Mouse (Mus musculus) midbrain, embryonic 16.5 days (tissue): ENCODE data around the gene Gm20388. TPM values are rescaled to one million over a fixed set of nuclear protein-coding genes. Genes with fewer than 3 reads are reported as not detected.
"Not testable (repeated sequence)": the region's sequence is repeated elsewhere in the genome, so short reads cannot be mapped to it uniquely, and the experiment has no call there.

ENCODE experiments used
- ATAC-seq: fragments of 200-750 bp; cut with Nextera tagmentation; 2 replicates; pipeline ENCODE4 v1.8.0; 2017; ENCODE audit warnings: moderate TSS enrichment
- H3K27ac ChIP-seq: fragments of 300-500 bp; sonication (generic); 2 replicates; pipeline ENCODE4 v1.5.1; 2014; ENCODE audit warnings: mild to moderate bottlenecking, low read length, mixed read lengths
- H3K27me3 ChIP-seq: fragments of 300-500 bp; sonication (generic); 2 replicates; pipeline ENCODE4 v1.6.1; 2014; ENCODE audit warnings: low read depth, low read length, mixed read lengths; ENCODE audit not compliant: control insufficient read depth, insufficient read depth
- H3K36me3 ChIP-seq: fragments of 300-500 bp; sonication (generic); 2 replicates; pipeline ENCODE4 v1.6.1; 2014; ENCODE audit warnings: mild to moderate bottlenecking, low read length, moderate library complexity, mixed read lengths; ENCODE audit not compliant: control insufficient read depth, insufficient read depth
- H3K4me1 ChIP-seq: fragments of 300-500 bp; sonication (generic); 2 replicates; pipeline ENCODE4 v1.6.1; 2014; ENCODE audit warnings: mild to moderate bottlenecking, low read length, mixed read lengths; ENCODE audit not compliant: control insufficient read depth, insufficient read depth
- H3K4me2 ChIP-seq: fragments of 300-500 bp; sonication (generic); 2 replicates; pipeline ENCODE4 v1.6.1; 2014; ENCODE audit warnings: mild to moderate bottlenecking, low read length, mixed read lengths
- H3K4me3 ChIP-seq: fragments of 300-500 bp; sonication (generic); 2 replicates; pipeline ENCODE4 v1.5.1; 2014; ENCODE audit warnings: low read depth, mild to moderate bottlenecking, low read length, moderate library complexity, mixed read lengths
- H3K9ac ChIP-seq: fragments of 300-500 bp; sonication (generic); 2 replicates; pipeline ENCODE4 v1.6.1; 2014; ENCODE audit warnings: low read depth, low read length, mixed read lengths
- H3K9me3 ChIP-seq: fragments of 300-500 bp; sonication (generic); replicated peaks from 2 replicates; pipeline ENCODE4 v1.6.1; 2014; ENCODE audit warnings: mild to moderate bottlenecking, low read length, mixed read lengths; ENCODE audit not compliant: control insufficient read depth, poor library complexity, severe bottlenecking
- WGBS: fragments of 180-500 bp; shearing (Covaris S2); extraction: QIAGEN DNeasy Blood & Tissue Kit; methylation state at CpG from one replicate; pipeline ENCODE4 v1.1.7; 2014; 5-methylcytosine and 5-hydroxymethylcytosine counted together
- polyA plus RNA-seq: library from polyadenylated mRNA; unstranded; fragments of >200 nt; fragmentation: Nextera tagmentation; extraction: Ambion mirVana; gene quantifications from 2 replicates; pipeline ENCODE4 v1.2.1, GENCODE M21; 2015

Gm20388 gene
- polyA plus RNA-seq, 1 experiment from 2014 or later, result 7.5 TPM

- Histone ChIP-seq H3K36me3 (no peaks in the 10 kb centered on the region), H3K4me2 (no peak overlapping the region), H3K9ac (no peak overlapping the region), H3K27me3 (no peaks in the 10 kb centered on the region), H3K27ac (no peak overlapping the region), H3K4me1 (peaks cover 19% of the 10 kb centered on the region), H3K9me3 (no peaks in the 10 kb centered on the region), H3K4me3 (no peak overlapping the region)
- 57% methylated on average over 3 of the region's 3 CpGs for WGBS
- ATAC-seq, result no peak
These were observed 416.5 kb downstream of the Gm20388 start for GRCm38 (mm10) chr8:120327131-120327554.

GRCm38 (mm10) chr8:120328361-120329022, 417.9 kb downstream of the Gm20388 start:
- H3K4me2 ChIP-seq, result no peak overlapping the region
- no peaks in the 10 kb centered on the region for H3K36me3 ChIP-seq
- peaks cover 8% of the 10 kb centered on the region for H3K4me1 ChIP-seq
- H3K27me3 ChIP-seq, result no peaks in the 10 kb centered on the region
- H3K4me3 ChIP-seq, result no peak overlapping the region
- H3K27ac ChIP-seq, result no peak overlapping the region
- 93% methylated on average over 13 of the region's 13 CpGs for WGBS
- no peaks in the 10 kb centered on the region for H3K9me3 ChIP-seq
- no peak overlapping the region for H3K9ac ChIP-seq
- ATAC-seq, result no peak

GRCm38 (mm10) chr8:120329030-120329748, 418.5 kb downstream of the Gm20388 start:
- ATAC-seq, result peak; percentile 65
- H3K36me3 ChIP-seq, result no peaks in the 10 kb centered on the region
- H3K27me3 ChIP-seq, result no peaks in the 10 kb centered on the region
- WGBS, result 83% methylated on average over 11 of the region's 11 CpGs
- no peak overlapping the region for H3K4me3 ChIP-seq
- no peaks in the 10 kb centered on the region for H3K9me3 ChIP-seq
- peaks cover 7% of the 10 kb centered on the region for H3K4me1 ChIP-seq
- 0 out of 2 replicates have a peak overlapping the region, but pooled peaks have one; percentile 10 for H3K9ac ChIP-seq
- H3K27ac ChIP-seq, result peak overlapping the region; percentile 37; the same call in 1 of the 2 replicates
- no peak overlapping the region for H3K4me2 ChIP-seq

GRCm38 (mm10) chr8:120331027-120331426, 420.4 kb downstream of the Gm20388 start:
- Histone ChIP-seq H3K27me3 (no peaks in the 10 kb centered on the region), H3K4me3 (no peak overlapping the region), H3K4me1 (peaks cover 24% of the 10 kb centered on the region), H3K9me3 (no peaks in the 10 kb centered on the region), H3K9ac (no peak overlapping the region), H3K36me3 (no peaks in the 10 kb centered on the region), H3K4me2 (no peak overlapping the region), H3K27ac (no peak overlapping the region)
- 86% methylated on average over 7 of the region's 7 CpGs for WGBS
- no peak for ATAC-seq

- Histone ChIP-seq H3K4me1 (peaks cover 30% of the 10 kb centered on the region), H3K27me3 (no peaks in the 10 kb centered on the region), H3K4me2 (no peak overlapping the region), H3K4me3 (no peak overlapping the region), H3K9ac (no peak overlapping the region), H3K27ac (no peak overlapping the region), H3K9me3 (no peaks in the 10 kb centered on the region), H3K36me3 (no peaks in the 10 kb centered on the region)
- WGBS, result 75% methylated on average over 16 of the region's 16 CpGs
- no peak for ATAC-seq
These were observed 422.0 kb downstream of the Gm20388 start for GRCm38 (mm10) chr8:120332379-120333229.

GRCm38 (mm10) chr8:120333681-120334080, 423.0 kb downstream of the Gm20388 start:
- H3K4me3 ChIP-seq, result no peak overlapping the region
- H3K4me1 ChIP-seq, result peaks cover 30% of the 10 kb centered on the region
- ATAC-seq, result no peak
- H3K9me3 ChIP-seq, result no peaks in the 10 kb centered on the region
- H3K36me3 ChIP-seq, result no peaks in the 10 kb centered on the region
- H3K9ac ChIP-seq, result no peak overlapping the region
- no peak overlapping the region for H3K4me2 ChIP-seq
- H3K27me3 ChIP-seq, result no peaks in the 10 kb centered on the region
- H3K27ac ChIP-seq, result no peak overlapping the region
- 86% methylated on average over 4 of the region's 4 CpGs for WGBS

- H3K4me1 ChIP-seq, result peaks cover 26% of the 10 kb centered on the region
- not testable (repeated sequence) for H3K9me3 ChIP-seq, H3K4me2 ChIP-seq, H3K4me3 ChIP-seq, ATAC-seq, H3K27me3 ChIP-seq, H3K36me3 ChIP-seq
- 0 out of 2 replicates have a peak overlapping the region, but pooled peaks have one; percentile 12 for H3K9ac ChIP-seq
- H3K27ac ChIP-seq, result peak overlapping the region; percentile 84
- 48% methylated on average over 3 of the region's 3 CpGs for WGBS
These were observed 423.6 kb downstream of the Gm20388 start for GRCm38 (mm10) chr8:120334261-120334660.

GRCm38 (mm10) chr8:120334878-120335261, 424.2 kb downstream of the Gm20388 start:
- H3K27ac ChIP-seq, result peak overlapping the region; percentile 84
- WGBS, result 8% methylated on average over 5 of the region's 5 CpGs
- H3K27me3 ChIP-seq, result no peaks in the 10 kb centered on the region
- H3K36me3 ChIP-seq, result no peaks in the 10 kb centered on the region
- no peaks in the 10 kb centered on the region for H3K9me3 ChIP-seq
- H3K4me3 ChIP-seq, result no peak overlapping the region
- no peak for ATAC-seq
- peaks cover 23% of the 10 kb centered on the region for H3K4me1 ChIP-seq
- peak overlapping the region; percentile 49; the same call in 1 of the 2 replicates for H3K9ac ChIP-seq
- H3K4me2 ChIP-seq, result no peak overlapping the region
